Mouse (Mus musculus) ES-Bruce4 (cell line): ENCODE data around the gene Zbtb42.

Source experiments
- CTCF ChIP-seq: IDR thresholded peaks from one replicate; pipeline ENCODE4 v1.8.1; 2011; ENCODE audit warnings: low read depth, low read length
- EP300 ChIP-seq: IDR thresholded peaks from 2 replicates; pipeline ENCODE4 v1.6.1; 2011; ENCODE audit warnings: low read depth, low read length; ENCODE audit not compliant: insufficient read depth

GRCm38 (mm10) chr12:112696806-112697425, 18.3 kb downstream of the Zbtb42 start:
- no peak for TF ChIP-seq CTCF
- TF ChIP-seq EP300: no peak
